ENCODE assay signal across 19 mouse cellular contexts in genomic region chr6:52524226-52524625, GRCm38 (mm10).
A peak's percentile ranks its signal among the peaks of the same experiment; 100 is the strongest.
DNase-seq lines count a peak whose midpoint lies in the region; ATAC-seq and TF ChIP-seq lines count a peak whose summit lies in the region.
"Had no signal": no experiment of that assay in that cellular context is flagged by ENCODE, and none has a peak within 500 bp of the region (broad histone marks: within the 10 kb centered on the region; RNA-seq: fewer than 3 reads in every experiment).

No protein-coding gene starts in this region.

- H3K4me1 ChIP-seq in embryonic facial prominence, embryonic 14.5 days (ENCODE audit: control insufficient read depth, insufficient read depth, low read length) = no peaks in the 10 kb centered on the region
- no peaks in the 10 kb centered on the region for H3K4me1 ChIP-seq in embryonic facial prominence, embryonic 10.5 days
- no peaks in the 10 kb centered on the region for H3K4me1 ChIP-seq in midbrain, embryonic 11.5 days (ENCODE audit: control insufficient read depth, insufficient read depth, low read length)
- H3K4me1 ChIP-seq in midbrain, postnatal 0 days (ENCODE audit: insufficient read depth, low read length) = 0 out of 2 replicates have a peak, but pooled peaks cover 3% of the 10 kb centered on the region

- no peak overlapping the region for H3K4me3 ChIP-seq in embryonic facial prominence, embryonic 14.5 days (ENCODE audit: low read depth, low read length)
- H3K4me3 ChIP-seq in embryonic facial prominence, embryonic 10.5 days = no peak overlapping the region
- no peak overlapping the region for H3K4me3 ChIP-seq in midbrain, embryonic 11.5 days (ENCODE audit: low read depth, low read length)
- H3K4me3 ChIP-seq in midbrain, postnatal 0 days (ENCODE audit: low read depth, low read length) = no peak overlapping the region

- no peaks in the 10 kb centered on the region for H3K27me3 ChIP-seq in embryonic facial prominence, embryonic 14.5 days (replicated peaks; ENCODE audit: control insufficient read depth, insufficient read depth, low read length)
- H3K27me3 ChIP-seq in embryonic facial prominence, embryonic 10.5 days (replicated peaks; ENCODE audit: low read depth, poor library complexity, severe bottlenecking) = no peaks in the 10 kb centered on the region
- no peaks in the 10 kb centered on the region for H3K27me3 ChIP-seq in midbrain, embryonic 11.5 days (ENCODE audit: control insufficient read depth, insufficient read depth, low read length)
- 0 out of 2 replicates have a peak, but pooled peaks cover 3% of the 10 kb centered on the region for H3K27me3 ChIP-seq in midbrain, postnatal 0 days (ENCODE audit: insufficient read depth, low read length)
- H3K27me3 ChIP-seq: CH12.LX, Patski had no signal

- H3K4me2 ChIP-seq in embryonic facial prominence, embryonic 14.5 days (ENCODE audit: low read depth, low read length) = no peak overlapping the region
- no peak overlapping the region for H3K4me2 ChIP-seq in midbrain, embryonic 11.5 days
- no peak overlapping the region for H3K4me2 ChIP-seq in midbrain, postnatal 0 days (ENCODE audit: low read depth, low read length, poor library complexity, severe bottlenecking)

- no peaks in the 10 kb centered on the region for H3K9me3 ChIP-seq in embryonic facial prominence, embryonic 14.5 days (ENCODE audit: control insufficient read depth, low read length)
- no peaks in the 10 kb centered on the region for H3K9me3 ChIP-seq in embryonic facial prominence, embryonic 10.5 days
- H3K9me3 ChIP-seq in midbrain, embryonic 11.5 days (ENCODE audit: control insufficient read depth, low read length) = no peaks in the 10 kb centered on the region
- H3K9me3 ChIP-seq in midbrain, postnatal 0 days (ENCODE audit: low read length) = no peaks in the 10 kb centered on the region
- H3K9me3 ChIP-seq: G1E had no signal

- ATAC-seq in embryonic facial prominence, embryonic 14.5 days (ENCODE audit: low read depth) = 0 out of 2 replicates have a peak, but pooled peaks have one; percentile 55
- ATAC-seq in midbrain, embryonic 11.5 days (ENCODE audit: low FRiP score) = no peak
- ATAC-seq in midbrain, postnatal 0 days (ENCODE audit: low FRiP score) = no peak
- ATAC-seq: activated CD4-positive, CD25-positive, alpha-beta regulatory T cell, adult 4 months; CD4-positive, CD25-positive, alpha-beta regulatory T cell, adult 4 months; Patski had no signal

- no peak for TF ChIP-seq CTCF in midbrain, postnatal 0 days (IDR thresholded peaks at IDR 0.05)

- DNase-seq in embryonic facial prominence, embryonic 14.5 days (ENCODE audit: low spot score) = no peak
- DNase-seq in embryonic facial prominence, embryonic 10.5 days (ENCODE audit: low spot score) = no peak
- DNase-seq in midbrain, embryonic 11.5 days (ENCODE audit: low spot score, missing footprints) = peak; percentile 56
- no peak for DNase-seq in midbrain, postnatal 0 days (ENCODE audit: low spot score)
- DNase-seq: adrenal gland, adult 2 months; adrenal gland, adult 8-10 months; adrenal gland, postnatal 10 days; adrenal gland, postnatal 14 days; adrenal gland, postnatal 25 days; adrenal gland, postnatal 36 days; B cell, adult 2 months; cerebellum, adult 11 months; cerebellum, adult 11-12 months; cerebellum, adult 18-20 months had no signal

- no peak overlapping the region for H3K9ac ChIP-seq in embryonic facial prominence, embryonic 14.5 days (ENCODE audit: low read depth, low read length)
- no peak overlapping the region for H3K9ac ChIP-seq in midbrain, embryonic 11.5 days (ENCODE audit: low read length)
- H3K9ac ChIP-seq in midbrain, postnatal 0 days (replicated peaks; ENCODE audit: low read length, poor library complexity, severe bottlenecking) = no peak overlapping the region

- WGBS in embryonic facial prominence, embryonic 14.5 days = 36% methylated on average over 2 of the region's 2 CpGs
- WGBS in embryonic facial prominence, embryonic 10.5 days = 54% methylated on average over 2 of the region's 2 CpGs
- WGBS in midbrain, embryonic 11.5 days = 49% methylated on average over 2 of the region's 2 CpGs
- WGBS in midbrain, postnatal 0 days = 61% methylated on average over 2 of the region's 2 CpGs

- no peaks in the 10 kb centered on the region for H3K36me3 ChIP-seq in embryonic facial prominence, embryonic 14.5 days (ENCODE audit: control insufficient read depth, insufficient read depth, low read length)
- no peaks in the 10 kb centered on the region for H3K36me3 ChIP-seq in embryonic facial prominence, embryonic 10.5 days (replicated peaks)
- H3K36me3 ChIP-seq in midbrain, embryonic 11.5 days (ENCODE audit: control insufficient read depth, insufficient read depth, low read length) = no peaks in the 10 kb centered on the region
- no peaks in the 10 kb centered on the region for H3K36me3 ChIP-seq in midbrain, postnatal 0 days (ENCODE audit: insufficient read depth, low read length)
- H3K36me3 ChIP-seq: G1E had no signal

- no peak overlapping the region for H3K27ac ChIP-seq in embryonic facial prominence, embryonic 14.5 days (replicated peaks; ENCODE audit: low read depth, low read length)
- no peak overlapping the region for H3K27ac ChIP-seq in embryonic facial prominence, embryonic 10.5 days (replicated peaks)
- no peak overlapping the region for H3K27ac ChIP-seq in midbrain, embryonic 11.5 days (ENCODE audit: low read depth, low read length)
- H3K27ac ChIP-seq in midbrain, postnatal 0 days (ENCODE audit: low read depth, low read length) = no peak overlapping the region
